19 mouse cellular contexts compared by ENCODE assay signal in genomic region chr13:42337072-42337471, GRCm38 (mm10).
"Had no signal": no experiment of that assay in that cellular context is flagged by ENCODE, and none has a peak within 500 bp of the region (broad histone marks: within the 10 kb centered on the region; RNA-seq: fewer than 3 reads in every experiment).

No protein-coding gene starts in this region.

- H3K36me3 ChIP-seq: liver, embryonic 13.5 days; neural tube, embryonic 12.5 days; neural tube, embryonic 15.5 days had no signal

- DNase-seq: kidney, adult 18-20 months; kidney, adult 9 months; kidney, postnatal 14 days; kidney, postnatal 4 days; liver, embryonic 13.5 days; lung, adult 2 months; lung, postnatal 14 days; midbrain, embryonic 14.5 days; right cerebral cortex, adult 18-20 months; right cerebral cortex, postnatal 25 days; spleen, adult 18-20 months; thymus, adult 18-20 months; thymus, postnatal 36 days had no signal

- H3K4me1 ChIP-seq: liver, embryonic 13.5 days; neural tube, embryonic 12.5 days; neural tube, embryonic 15.5 days had no signal

- H3K27me3 ChIP-seq: liver, embryonic 13.5 days; neural tube, embryonic 12.5 days; neural tube, embryonic 15.5 days had no signal

- H3K27ac ChIP-seq: left cerebral cortex, adult 2 months; liver, embryonic 13.5 days; macrophage; neural tube, embryonic 12.5 days; neural tube, embryonic 15.5 days; stomach, postnatal 0 days had no signal

- H3K9me3 ChIP-seq: liver, embryonic 13.5 days; neural tube, embryonic 12.5 days; neural tube, embryonic 15.5 days had no signal

- ATAC-seq: intestine, embryonic 16.5 days had no signal

- H3K4me3 ChIP-seq: left cerebral cortex, adult 2 months; liver, embryonic 13.5 days; neural tube, embryonic 12.5 days; neural tube, embryonic 15.5 days had no signal
